Mouse (Mus musculus) B cell, adult 62 days (primary cell): ENCODE measurements around the gene Gm21497. TPM values are rescaled to one million over a fixed set of nuclear protein-coding genes. Genes with fewer than 3 reads are reported as not detected.

ENCODE experiments used
- total RNA-seq: library from RNA; stranded (reverse); gene quantifications from 4 replicates; pipeline ENCODE4 v1.2.4, GENCODE M21; 2023

Gm21497 gene
- not detected in 4 replicates for total RNA-seq

GRCm38 (mm10) chrY:61646446-61646845, at the start of gene Gm21497:
Gene Gm21497 (plus strand): TSS chrY:61646746.

